Mouse (Mus musculus) limb, embryonic 15.5 days (tissue): ENCODE measurements around the gene Chd5. TPM values are rescaled to one million over a fixed set of nuclear protein-coding genes. Genes with fewer than 3 reads are reported as not detected.

Source experiments
- ATAC-seq: fragments of 200-750 bp; cut with Nextera tagmentation; 2 replicates; pipeline ENCODE4 v1.8.0; 2017; ENCODE audit warnings: low read depth, moderate TSS enrichment; ENCODE audit not compliant: insufficient number of reproducible peaks, low FRiP score, low TSS enrichment
- H3K27ac ChIP-seq: fragments of 300-500 bp; sonication (generic); 2 replicates; pipeline ENCODE4 v1.5.1; 2015; ENCODE audit warnings: moderate library complexity, mild to moderate bottlenecking, inconsistent platforms
- H3K27me3 ChIP-seq: fragments of 300-500 bp; sonication (generic); 2 replicates; pipeline ENCODE4 v1.6.1; 2015; ENCODE audit warnings: inconsistent platforms
- H3K36me3 ChIP-seq: fragments of 300-500 bp; sonication (generic); 2 replicates; pipeline ENCODE4 v1.6.1; 2015; ENCODE audit warnings: inconsistent platforms
- H3K4me1 ChIP-seq: fragments of 300-500 bp; sonication (generic); 2 replicates; pipeline ENCODE4 v1.6.1; 2015; ENCODE audit warnings: inconsistent platforms
- H3K4me2 ChIP-seq: fragments of 300-500 bp; sonication (generic); 2 replicates; pipeline ENCODE4 v1.6.1; 2015; ENCODE audit warnings: mild to moderate bottlenecking, inconsistent platforms
- H3K4me3 ChIP-seq: fragments of 300-500 bp; sonication (generic); 2 replicates; pipeline ENCODE4 v1.5.1; 2015; ENCODE audit warnings: mild to moderate bottlenecking, inconsistent platforms
- H3K9ac ChIP-seq: fragments of 300-500 bp; sonication (generic); 2 replicates; pipeline ENCODE4 v1.6.1; 2015; ENCODE audit warnings: inconsistent platforms
- H3K9me3 ChIP-seq: fragments of 300-500 bp; sonication (generic); 2 replicates; pipeline ENCODE4 v1.6.1; 2016; ENCODE audit warnings: inconsistent platforms
- WGBS: fragments of 180-500 bp; shearing (Covaris S2); methylation state at CpG from one replicate; pipeline ENCODE4 v1.1.7; 2015; 5-methylcytosine and 5-hydroxymethylcytosine counted together
- polyA plus RNA-seq: library from polyadenylated mRNA; unstranded; fragments of >200 nt; fragmentation: Nextera tagmentation; extraction: Ambion mirVana; gene quantifications from 2 replicates; pipeline ENCODE4 v1.2.1, GENCODE M21; 2015

The Chd5 gene
- 0.29 and 0.63 TPM in 2 replicates for polyA plus RNA-seq

DNA sequence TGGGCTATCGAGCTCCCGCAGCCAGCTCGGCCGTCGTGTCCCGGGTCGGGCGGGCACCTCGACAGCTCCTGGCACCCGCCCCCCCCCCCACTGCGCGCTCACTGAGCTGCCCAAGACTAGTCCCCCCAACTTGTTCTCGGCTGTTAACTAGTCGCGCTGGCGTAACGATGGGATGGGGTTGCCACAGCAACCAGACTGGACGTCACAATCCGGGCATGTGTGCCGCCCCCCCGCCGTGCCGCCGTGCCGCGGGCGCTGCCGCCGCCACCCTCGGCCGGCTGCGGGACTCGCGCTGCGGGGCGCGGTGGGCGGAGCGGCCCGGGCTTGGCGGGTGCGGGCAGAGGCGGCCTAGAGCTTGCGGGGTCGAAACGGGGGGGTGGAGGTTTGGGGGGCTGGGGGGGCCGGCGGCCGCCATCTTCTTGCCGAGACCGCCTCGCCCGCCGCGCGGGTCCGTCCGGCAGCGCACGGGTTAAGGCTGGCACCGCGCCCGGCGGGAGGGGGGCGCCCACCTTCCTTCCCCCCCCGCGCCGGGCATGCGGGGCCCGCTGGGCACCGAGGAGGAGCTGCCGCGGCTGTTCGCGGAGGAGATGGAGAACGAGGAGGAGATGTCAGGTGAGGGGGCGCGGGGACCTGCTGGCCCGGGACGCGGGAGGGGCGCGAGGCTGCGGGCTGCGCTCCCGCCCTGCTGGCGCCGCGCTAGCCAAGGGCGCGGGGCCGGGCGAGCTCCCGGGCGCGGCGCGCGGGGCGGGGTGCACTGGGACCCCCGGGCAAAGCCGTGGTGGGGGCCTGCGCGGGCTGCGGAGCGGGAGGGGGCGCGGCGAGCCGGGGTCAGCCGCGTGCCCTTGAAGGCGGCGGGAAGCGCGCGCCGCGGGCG is at the start of gene Chd5:
Gene Chd5, plus strand, starts transcription at position 233 of the 874 bp plus-strand sequence.
- Histone ChIP-seq H3K4me1 (peaks cover 23% of the 10 kb centered on the region), H3K27ac (no peak within 1 kb of the TSS), H3K36me3 (peaks cover 20% of the 10 kb centered on the region), H3K4me3 (peak within 1 kb of the TSS; percentile 53), H3K9ac (peak within 1 kb of the TSS; percentile 20; the same call in 1 of the 2 replicates), H3K27me3 (peaks cover 72% of the 10 kb centered on the region), H3K9me3 (no peaks in the 10 kb centered on the region), H3K4me2 (peak within 1 kb of the TSS; percentile 100)
- WGBS: under 1% methylated on average over 92 of the region's 120 CpGs
- no peak for ATAC-seq

DNA sequence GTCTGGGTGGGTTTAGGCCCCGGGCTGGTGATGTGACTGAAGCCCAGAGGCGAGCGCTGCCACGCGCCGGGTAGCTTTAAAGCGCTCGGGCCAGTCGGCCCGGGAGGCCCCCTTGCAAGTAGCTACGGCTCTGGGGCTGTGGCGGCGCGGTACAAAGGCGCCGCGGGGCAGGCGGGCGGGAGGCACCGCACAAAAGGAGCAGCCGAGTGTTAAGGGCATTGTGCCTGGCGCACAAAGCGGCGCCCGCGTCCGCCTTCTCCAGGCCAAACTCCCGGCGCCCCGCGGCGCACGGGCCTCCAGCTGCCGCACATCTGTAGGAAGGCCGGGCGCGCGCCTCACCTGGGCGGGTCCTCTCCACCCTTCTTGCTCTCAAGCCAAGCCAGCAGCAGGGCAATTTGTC is 48.1 kb upstream of the Chd5 start:
- no peak for ATAC-seq
- Histone ChIP-seq H3K27me3 (peaks cover 89% of the 10 kb centered on the region), H3K9ac (no peak overlapping the region), H3K4me3 (peak overlapping the region; percentile 29), H3K4me2 (peak overlapping the region; percentile 44), H3K9me3 (no peaks in the 10 kb centered on the region), H3K36me3 (no peaks in the 10 kb centered on the region), H3K4me1 (peaks cover 29% of the 10 kb centered on the region), H3K27ac (no peak overlapping the region)
- WGBS: under 1% methylated on average over 39 of the region's 39 CpGs

DNA sequence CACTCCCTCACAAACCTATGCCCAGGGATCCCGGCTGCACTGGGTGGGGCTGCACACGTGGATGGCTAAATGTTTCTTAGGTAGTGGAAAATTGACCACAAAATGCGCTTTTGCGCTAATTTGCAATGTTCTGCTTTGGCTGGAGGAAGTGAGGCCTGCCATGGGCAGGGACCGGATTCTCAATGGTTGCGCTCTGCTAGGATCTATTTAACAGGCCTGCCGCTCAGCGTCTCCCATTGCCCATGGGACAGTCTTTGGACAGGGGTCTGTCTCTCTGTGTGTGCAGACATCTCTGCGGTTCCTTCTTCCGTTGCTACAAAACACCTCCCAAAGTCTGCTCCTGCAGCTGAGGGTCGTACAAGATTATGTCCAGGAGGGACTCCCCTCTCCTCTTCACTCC is 47.5 kb upstream of the Chd5 start:
- H3K4me3 ChIP-seq: 0 out of 2 replicates have a peak overlapping the region, but pooled peaks have one; percentile 29
- no peak overlapping the region for H3K27ac ChIP-seq
- no peaks in the 10 kb centered on the region for H3K9me3 ChIP-seq
- no peak overlapping the region for H3K4me2 ChIP-seq
- H3K36me3 ChIP-seq: no peaks in the 10 kb centered on the region
- H3K9ac ChIP-seq: no peak overlapping the region
- 13% methylated on average over 11 of the region's 11 CpGs for WGBS
- H3K4me1 ChIP-seq: peaks cover 30% of the 10 kb centered on the region
- peaks cover 89% of the 10 kb centered on the region for H3K27me3 ChIP-seq
- ATAC-seq: no peak

DNA sequence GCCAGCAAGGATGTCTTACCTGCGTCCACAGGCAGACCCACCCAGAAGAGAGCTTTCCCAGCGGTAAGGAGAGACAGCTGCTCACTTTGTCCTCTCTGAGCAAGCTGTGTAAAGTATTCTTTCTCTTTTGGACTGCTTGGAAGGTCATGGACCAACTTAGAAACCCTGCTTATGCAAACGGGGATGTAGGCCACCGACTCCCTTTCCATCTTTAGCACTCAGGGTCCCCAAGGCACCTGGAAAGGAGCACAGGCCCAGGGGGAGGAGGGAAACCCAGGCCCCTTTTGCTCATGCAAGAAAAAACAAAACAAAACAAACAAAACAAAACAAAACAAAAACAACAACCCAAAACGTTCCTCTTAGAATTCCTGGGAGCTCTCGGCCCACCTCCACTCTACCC is 46.9 kb upstream of the Chd5 start, which contains the start of gene Hes3:
Gene Hes3, minus strand, starts transcription at position 101 of the 400 bp plus-strand sequence.
- H3K4me1 ChIP-seq: peaks cover 24% of the 10 kb centered on the region
- no peak within 1 kb of the TSS for H3K9ac ChIP-seq
- no peak within 1 kb of the TSS for H3K27ac ChIP-seq
- H3K4me2 ChIP-seq: peak within 1 kb of the TSS; percentile 44
- peak within 1 kb of the TSS; percentile 29 for H3K4me3 ChIP-seq
- ATAC-seq: no peak
- no peaks in the 10 kb centered on the region for H3K9me3 ChIP-seq
- peaks cover 83% of the 10 kb centered on the region for H3K27me3 ChIP-seq
- no peaks in the 10 kb centered on the region for H3K36me3 ChIP-seq
- 32% methylated on average over 6 of the region's 6 CpGs for WGBS

DNA sequence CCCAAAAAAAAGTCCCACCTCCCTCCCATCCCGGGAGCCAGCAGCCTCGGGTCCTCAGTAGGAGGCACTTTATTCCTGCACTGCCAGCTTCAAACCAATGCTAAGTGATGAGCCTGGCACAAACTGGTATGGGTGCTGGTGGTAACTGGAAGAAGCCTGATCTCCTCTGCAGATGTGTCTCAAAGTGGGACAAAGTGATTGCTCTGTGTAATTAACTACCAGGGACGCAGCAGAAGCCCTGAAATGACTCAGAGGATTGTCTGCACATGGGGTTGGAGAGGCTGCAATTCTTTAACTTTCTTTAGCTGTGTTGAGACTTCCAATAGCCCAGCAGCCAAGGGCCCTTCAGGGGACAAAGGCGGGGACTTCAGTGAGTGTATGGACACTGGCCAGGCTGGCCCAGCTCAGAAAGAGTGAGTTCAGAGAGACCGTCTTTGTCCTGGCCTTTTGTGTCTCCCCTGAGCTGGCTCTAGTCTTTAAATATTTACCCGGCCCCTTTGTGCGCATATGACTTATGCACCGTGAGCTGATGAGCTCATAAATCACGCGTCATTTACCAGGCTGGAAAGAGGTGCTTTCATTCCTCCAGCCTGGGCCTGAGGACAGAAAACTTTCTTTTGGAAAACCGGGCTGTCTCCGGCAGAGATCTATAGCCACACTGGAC is 46.2 kb upstream of the Chd5 start:
- Histone ChIP-seq H3K4me3 (no peak overlapping the region), H3K4me1 (peaks cover 19% of the 10 kb centered on the region), H3K4me2 (no peak overlapping the region), H3K9ac (no peak overlapping the region), H3K9me3 (no peaks in the 10 kb centered on the region), H3K36me3 (no peaks in the 10 kb centered on the region), H3K27me3 (peaks cover 76% of the 10 kb centered on the region), H3K27ac (no peak overlapping the region)
- ATAC-seq: no peak
- 15% methylated on average over 12 of the region's 12 CpGs for WGBS

DNA sequence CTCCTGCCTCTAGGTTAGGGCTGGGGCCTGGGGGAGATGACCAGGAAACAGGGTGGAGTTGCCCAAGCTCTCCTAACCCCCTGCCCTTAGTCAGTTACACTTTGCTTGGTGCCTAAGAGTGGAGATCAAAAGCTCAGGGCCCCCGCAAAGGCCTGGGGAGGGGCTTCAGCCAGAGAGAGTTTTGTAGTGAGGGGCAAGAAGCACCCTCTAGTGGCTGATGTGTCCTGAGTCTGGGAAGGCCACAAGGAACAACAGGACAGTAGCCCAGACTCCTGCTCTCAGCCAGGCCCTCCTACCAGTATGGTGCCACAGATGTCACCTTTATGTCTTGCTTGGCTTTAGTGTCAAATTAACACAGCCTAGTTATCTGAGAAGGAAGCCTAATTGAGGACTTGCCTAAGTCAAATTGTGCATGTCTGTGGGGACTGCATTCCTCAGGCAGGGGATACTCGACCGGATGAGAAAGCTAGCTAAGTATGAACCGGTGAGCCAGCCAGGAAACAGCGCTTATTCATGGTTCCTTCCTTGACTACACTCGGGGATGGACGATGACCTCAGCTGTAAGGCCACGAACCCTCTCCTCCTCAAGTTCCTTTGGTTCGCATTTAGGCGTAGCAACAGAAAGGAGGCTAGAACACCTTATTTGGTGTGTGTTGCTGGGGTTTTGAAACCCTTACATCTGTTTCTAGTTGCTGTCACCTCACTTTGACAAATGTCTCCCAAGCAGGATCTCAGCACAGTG is 44.1 kb upstream of the Chd5 start:
- H3K27ac ChIP-seq: no peak overlapping the region
- H3K4me2 ChIP-seq: no peak overlapping the region
- H3K4me3 ChIP-seq: no peak overlapping the region
- peaks cover under 1% of the 10 kb centered on the region; the same call in 1 of the 2 replicates for H3K36me3 ChIP-seq
- peaks cover 36% of the 10 kb centered on the region for H3K4me1 ChIP-seq
- H3K27me3 ChIP-seq: peaks cover 61% of the 10 kb centered on the region
- H3K9ac ChIP-seq: no peak overlapping the region
- ATAC-seq: no peak
- H3K9me3 ChIP-seq: no peaks in the 10 kb centered on the region
- 37% methylated on average over 10 of the region's 10 CpGs for WGBS

DNA sequence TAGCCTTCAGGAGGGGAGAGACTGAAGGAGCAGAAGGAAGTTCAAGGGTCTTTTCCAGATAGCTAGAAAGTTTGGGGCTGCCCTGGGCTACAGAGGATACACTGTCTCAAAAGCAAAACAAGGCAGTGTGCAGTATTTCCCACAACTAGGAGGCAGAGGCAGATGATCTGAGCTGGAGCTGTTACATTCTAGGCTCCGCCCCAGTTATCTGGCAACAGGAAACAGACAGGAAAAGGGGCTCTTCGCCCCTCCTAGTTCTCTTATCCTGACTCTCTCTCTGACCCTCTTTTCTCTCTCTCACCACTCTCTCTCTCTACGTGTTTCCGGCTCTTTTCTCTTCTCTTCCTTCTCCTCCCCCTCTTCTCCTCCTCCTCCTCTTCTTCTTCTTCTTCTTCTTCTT is 42.5 kb upstream of the Chd5 start:
- Histone ChIP-seq H3K9me3 (no peaks in the 10 kb centered on the region), H3K36me3 (peaks cover 16% of the 10 kb centered on the region), H3K27me3 (peaks cover 47% of the 10 kb centered on the region), H3K27ac (no peak overlapping the region), H3K4me1 (peaks cover 26% of the 10 kb centered on the region), H3K4me2 (no peak overlapping the region), H3K9ac (no peak overlapping the region), H3K4me3 (no peak overlapping the region)
- 33% methylated on average over 4 of the region's 4 CpGs for WGBS
- ATAC-seq: no peak

DNA sequence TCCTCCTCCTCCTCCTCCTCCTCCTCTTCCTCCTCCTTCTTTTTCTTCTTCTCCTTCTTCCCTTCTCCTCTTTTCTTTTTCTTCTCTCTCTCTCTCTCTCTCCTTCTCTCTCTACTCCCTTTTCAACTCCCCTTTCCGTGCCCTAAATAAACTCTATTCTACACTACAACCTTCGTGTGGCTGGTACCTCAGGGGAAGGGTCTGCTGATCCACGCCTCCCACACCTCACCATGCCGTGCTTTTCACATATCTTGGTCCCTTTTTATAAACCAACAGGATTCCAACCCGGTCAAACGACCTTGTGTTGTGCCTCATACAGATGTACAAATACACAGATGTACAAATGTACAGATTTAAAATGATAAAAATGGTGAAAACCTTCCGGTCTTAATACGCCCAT is 42.1 kb upstream of the Chd5 start:
- Histone ChIP-seq H3K36me3 (peaks cover 20% of the 10 kb centered on the region), H3K9ac (no peak overlapping the region), H3K27me3 (peaks cover 42% of the 10 kb centered on the region), H3K4me1 (peaks cover 25% of the 10 kb centered on the region), H3K4me2 (peak overlapping the region; percentile 68), H3K27ac (0 out of 2 replicates have a peak overlapping the region, but pooled peaks have one; percentile 74), H3K4me3 (peak overlapping the region; percentile 97), H3K9me3 (no peaks in the 10 kb centered on the region)
- no peak for ATAC-seq
- 16% methylated on average over 8 of the region's 8 CpGs for whole genome bisulfite sequencing

DNA sequence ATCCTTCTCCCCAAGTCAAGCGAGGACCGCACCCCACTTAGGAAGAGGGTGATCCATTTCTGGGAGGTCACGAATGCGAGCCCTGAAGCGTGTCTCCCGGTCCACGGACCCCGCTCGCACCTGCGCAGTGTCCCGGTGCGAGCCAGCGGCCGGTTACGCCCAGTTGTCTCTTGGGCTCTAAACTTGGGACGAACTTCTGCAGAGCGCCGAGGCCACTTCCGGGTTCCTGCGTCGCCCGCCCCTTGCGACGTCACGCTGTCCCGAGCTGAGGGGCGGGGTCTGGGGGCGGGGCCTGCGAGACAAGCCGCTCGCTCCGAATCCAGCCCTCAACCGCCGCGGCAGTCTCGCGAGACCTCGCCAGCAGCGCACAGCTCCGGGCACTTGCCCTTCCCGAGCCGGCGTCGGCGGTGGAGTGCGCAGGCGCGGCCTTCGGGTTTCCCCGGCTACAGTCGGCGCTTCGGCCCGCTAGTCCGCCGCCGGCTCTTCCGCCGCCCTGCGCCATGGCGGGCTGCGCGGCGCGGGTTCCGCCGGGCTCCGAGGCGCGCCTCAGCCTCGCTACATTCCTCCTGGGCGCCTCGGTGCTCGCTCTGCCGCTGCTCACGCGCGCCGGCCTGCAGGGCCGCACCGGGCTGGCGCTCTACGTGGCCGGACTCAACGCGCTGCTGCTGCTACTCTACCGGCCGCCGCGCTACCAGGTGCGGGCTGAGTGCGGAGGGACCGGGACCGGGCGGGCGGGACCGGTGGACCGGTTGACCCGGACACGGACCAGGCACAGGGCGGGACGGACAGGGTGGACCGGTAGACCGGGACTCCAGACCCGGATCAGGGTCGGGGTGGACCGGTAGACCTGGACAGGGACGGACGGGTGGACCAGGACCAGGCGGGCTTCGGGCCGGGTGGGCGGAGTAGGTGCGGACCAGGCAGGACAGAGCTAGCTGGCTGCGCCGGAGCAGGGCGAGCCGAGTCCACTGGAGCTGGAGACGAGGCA is 41.3 kb upstream of the Chd5 start, which contains the start of gene Icmt:
Gene Icmt, plus strand, starts transcription at position 354 of the 988 bp plus-strand sequence.
- WGBS: under 1% methylated on average over 114 of the region's 119 CpGs

DNA sequence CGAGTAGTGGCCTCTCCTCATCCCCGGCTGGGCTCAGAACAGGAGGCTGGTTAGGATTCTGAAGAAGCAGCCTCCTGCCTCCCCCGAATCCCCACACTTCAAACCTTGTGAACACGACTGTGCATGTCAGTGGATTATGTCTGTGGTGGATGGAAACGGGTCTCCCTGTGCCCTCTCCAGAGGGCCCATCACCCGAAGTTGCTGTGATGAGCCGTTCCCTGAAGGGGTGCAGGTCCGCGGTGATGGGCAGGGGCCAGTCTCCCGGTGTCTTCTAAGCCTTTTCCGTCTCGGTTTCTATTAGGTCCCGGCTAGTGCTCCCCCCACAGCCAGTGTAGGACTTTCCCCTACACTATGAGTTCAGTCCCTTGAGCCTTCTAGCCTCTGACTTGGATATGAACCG is 39.6 kb upstream of the Chd5 start:
- H3K27me3 ChIP-seq: peaks cover 18% of the 10 kb centered on the region
- H3K36me3 ChIP-seq: peaks cover 44% of the 10 kb centered on the region
- no peak overlapping the region for H3K27ac ChIP-seq
- H3K9ac ChIP-seq: 0 out of 2 replicates have a peak overlapping the region, but pooled peaks have one; percentile 97
- H3K4me3 ChIP-seq: no peak overlapping the region
- 86% methylated on average over 14 of the region's 14 CpGs for WGBS
- H3K4me1 ChIP-seq: peaks cover 21% of the 10 kb centered on the region
- ATAC-seq: no peak
- H3K9me3 ChIP-seq: no peaks in the 10 kb centered on the region
- peak overlapping the region; percentile 86 for H3K4me2 ChIP-seq

More for the DNA sequence above, 41.3 kb upstream of the Chd5 start, which contains the start of gene Icmt:
- H3K4me1 ChIP-seq: peaks cover 25% of the 10 kb centered on the region
- peak within 1 kb of the TSS; percentile 97 for H3K9ac ChIP-seq
- peaks cover 27% of the 10 kb centered on the region for H3K36me3 ChIP-seq
- peak within 1 kb of the TSS; percentile 97 for H3K4me3 ChIP-seq
- peaks cover 34% of the 10 kb centered on the region for H3K27me3 ChIP-seq
- H3K27ac ChIP-seq: peak within 1 kb of the TSS; percentile 81
- H3K4me2 ChIP-seq: peak within 1 kb of the TSS; percentile 86
- peak; percentile 95 for ATAC-seq
- no peaks in the 10 kb centered on the region for H3K9me3 ChIP-seq
